Mouse (Mus musculus) layer of hippocampus, postnatal 36 days (tissue): Measurements from ENCODE around the gene Ceacam15. TPM values are rescaled to one million over a fixed set of nuclear protein-coding genes. Genes with fewer than 3 reads are reported as not detected.
"Not testable (repeated sequence)": the region's sequence is repeated elsewhere in the genome, so short reads cannot be mapped to it uniquely, and the experiment has no call there.

ENCODE experiments used
- DNase-seq, 2 experiments: peaks; one replicate each; pipeline ENCODE4 v3.0.0; 2022
- total RNA-seq, 2 experiments: library from RNA; stranded (reverse); gene quantifications; 2 replicates each; pipeline ENCODE4 v1.2.3; 2021

Ceacam15 gene
- not detected for total RNA-seq

- no peak for DNase-seq
Measured at GRCm38 (mm10) chr7:16675605-16676004, at the start of gene Ceacam15. Gene Ceacam15, minus strand, starts transcription at chr7:16675705.

- DNase-seq, result not testable (repeated sequence)
Measured at GRCm38 (mm10) chr7:16722490-16722889, 47.0 kb upstream of the Ceacam15 start.

- DNase-seq, result no peak
Measured at GRCm38 (mm10) chr7:16721629-16722028, 46.1 kb upstream of the Ceacam15 start, which contains the start of gene Ceacam9. Gene Ceacam9, plus strand, starts transcription at chr7:16721929.

- not testable (repeated sequence) for DNase-seq
Measured at GRCm38 (mm10) chr7:16716456-16717152, 41.1 kb upstream of the Ceacam15 start.

GRCm38 (mm10) chr7:16712633-16713415 lies 37.3 kb upstream of the Ceacam15 start:
- DNase-seq, result no peak

- DNase-seq, result no peak
Measured at GRCm38 (mm10) chr7:16710604-16711003, 35.1 kb upstream of the Ceacam15 start.

GRCm38 (mm10) chr7:16708244-16708643 lies 32.7 kb upstream of the Ceacam15 start:
- no peak for DNase-seq

- DNase-seq, result peak in 1 of 2 experiments; percentile 9
Measured at GRCm38 (mm10) chr7:16706385-16706784, 30.9 kb upstream of the Ceacam15 start.

GRCm38 (mm10) chr7:16700583-16700982 lies 25.1 kb upstream of the Ceacam15 start:
- DNase-seq, result no peak

GRCm38 (mm10) chr7:16699042-16699441 lies 23.5 kb upstream of the Ceacam15 start:
- DNase-seq, result no peak

GRCm38 (mm10) chr7:16695025-16695424 lies 19.5 kb upstream of the Ceacam15 start:
- DNase-seq, result peak; percentile 14 to 23

- no peak for DNase-seq
Measured at GRCm38 (mm10) chr7:16689196-16689595, 13.7 kb upstream of the Ceacam15 start.

GRCm38 (mm10) chr7:16680194-16680593 lies 4.7 kb upstream of the Ceacam15 start:
- not testable (repeated sequence) for DNase-seq

- DNase-seq, result not testable (repeated sequence)
Measured at GRCm38 (mm10) chr7:16674699-16675098, 806 bp downstream of the Ceacam15 start.

- DNase-seq, result no peak
Measured at GRCm38 (mm10) chr7:16673823-16674222, 1.7 kb downstream of the Ceacam15 start.

- DNase-seq, result not testable (repeated sequence)
Measured at GRCm38 (mm10) chr7:16668331-16668930, 7.1 kb downstream of the Ceacam15 start.

GRCm38 (mm10) chr7:16644260-16644659 lies 31.2 kb downstream of the Ceacam15 start:
- DNase-seq, result no peak

GRCm38 (mm10) chr7:16643106-16643505 lies 32.4 kb downstream of the Ceacam15 start:
- not testable (repeated sequence) for DNase-seq

- DNase-seq, result no peak
Measured at GRCm38 (mm10) chr7:16639028-16639427, 36.5 kb downstream of the Ceacam15 start.

- DNase-seq, result no peak
Measured at GRCm38 (mm10) chr7:16635116-16635515, 40.4 kb downstream of the Ceacam15 start.

GRCm38 (mm10) chr7:16633913-16634312 lies 41.6 kb downstream of the Ceacam15 start:
- not testable (repeated sequence) for DNase-seq

GRCm38 (mm10) chr7:16631932-16632331 lies 43.6 kb downstream of the Ceacam15 start:
- no peak for DNase-seq

GRCm38 (mm10) chr7:16631025-16631424 lies 44.5 kb downstream of the Ceacam15 start:
- DNase-seq, result no peak
